Mouse (Mus musculus): ENCODE measurements around the gene Ccdc183.

GRCm38 (mm10) chr2:25581901-25582301, 35.6 kb downstream of the Ccdc183 start:
- no peak for TF ChIP-seq GATA1 (IDR thresholded peaks at IDR 0.05; ENCODE audit: borderline replicate concordance, low read length)
- TF ChIP-seq FLI1 (IDR thresholded peaks at IDR 0.05; ENCODE audit: low read length) = no peak
